8 mouse cellular contexts compared by ENCODE assay signal in genomic region chr7:117375886-117376309, GRCm38 (mm10). TPM values are rescaled to one million over a fixed set of nuclear protein-coding genes. Genes with fewer than 3 reads are reported as not detected.
A peak's percentile ranks its signal among the peaks of the same experiment; 100 is the strongest.
DNase-seq lines count a peak whose midpoint lies in the region; ATAC-seq lines count a peak whose summit lies in the region.

No protein-coding gene starts in this region.

- no peaks in the 10 kb centered on the region for H3K27me3 ChIP-seq in forebrain, embryonic 11.5 days (ENCODE audit: control insufficient read depth, insufficient read depth, low read length)
- no peaks in the 10 kb centered on the region for H3K27me3 ChIP-seq in forebrain, embryonic 16.5 days (replicated peaks; ENCODE audit: control insufficient read depth, insufficient read depth, low read length)

- ATAC-seq in forebrain, embryonic 11.5 days (replicated peaks; ENCODE audit: low FRiP score), result no peak
- no peak for ATAC-seq in forebrain, embryonic 16.5 days

- H3K27ac ChIP-seq in forebrain, embryonic 11.5 days (ENCODE audit: low read depth, low read length), result no peak overlapping the region
- H3K27ac ChIP-seq in forebrain, embryonic 16.5 days (ENCODE audit: low read length), result no peak overlapping the region

- no peak overlapping the region for H3K4me2 ChIP-seq in forebrain, embryonic 11.5 days (ENCODE audit: low read depth, low read length, severe bottlenecking)
- no peak overlapping the region for H3K4me2 ChIP-seq in forebrain, embryonic 16.5 days (ENCODE audit: low read length)

- no peaks in the 10 kb centered on the region for H3K36me3 ChIP-seq in forebrain, embryonic 11.5 days (ENCODE audit: control insufficient read depth, insufficient read depth, low read length)
- H3K36me3 ChIP-seq in forebrain, embryonic 16.5 days (ENCODE audit: control insufficient read depth, insufficient read depth), result no peaks in the 10 kb centered on the region

- no peak overlapping the region for H3K4me3 ChIP-seq in forebrain, embryonic 11.5 days (ENCODE audit: low read depth, low read length)
- no peak overlapping the region for H3K4me3 ChIP-seq in forebrain, embryonic 16.5 days (replicated peaks; ENCODE audit: low read length)

- 0 out of 2 replicates have a peak, but pooled peaks cover 1% of the 10 kb centered on the region for H3K4me1 ChIP-seq in forebrain, embryonic 11.5 days (replicated peaks; ENCODE audit: control insufficient read depth, insufficient read depth, low read length)
- H3K4me1 ChIP-seq in forebrain, embryonic 16.5 days (replicated peaks; ENCODE audit: control insufficient read depth, insufficient read depth, low read length), result peaks cover 6% of the 10 kb centered on the region

- DNase-seq in forebrain, embryonic 11.5 days (ENCODE audit: low spot score), result peak; percentile 69
- DNase-seq in 3134 (ENCODE audit: extremely low read depth, insufficient read length, low spot score), result peak; percentile 14
- peak; percentile 58 to 66 for DNase-seq in adrenal gland, adult 18-20 months (ENCODE audit: low spot score in 2 of 2)
- peak; percentile 52 for DNase-seq in forelimb bud, embryonic 11.5 days (ENCODE audit: low read depth, low spot score)
- DNase-seq in layer of hippocampus, adult 11-12 months (ENCODE audit: low spot score), result peak; percentile 82
- DNase-seq in lung, postnatal 36 days, result peak; percentile 86
- DNase-seq in spleen, postnatal 14 days (ENCODE audit: low spot score in 2 of 2), result peak; percentile 17 to 48

- no peaks in the 10 kb centered on the region for H3K9me3 ChIP-seq in forebrain, embryonic 11.5 days (ENCODE audit: control insufficient read depth, low read length)
- H3K9me3 ChIP-seq in forebrain, embryonic 16.5 days (ENCODE audit: control insufficient read depth, low read length), result no peaks in the 10 kb centered on the region

- H3K9ac ChIP-seq in forebrain, embryonic 11.5 days (ENCODE audit: low read length), result no peak overlapping the region
- H3K9ac ChIP-seq in forebrain, embryonic 16.5 days (replicated peaks; ENCODE audit: low read depth, low read length), result no peak overlapping the region

- 36% methylated on average over 9 of the region's 9 CpGs for WGBS in forebrain, embryonic 11.5 days
- 37% methylated on average over 9 of the region's 9 CpGs for WGBS in forebrain, embryonic 16.5 days

RNA-seq across cellular contexts. Expression of gene Xylt1, which starts 4.9 kb away (rescaled TPM):
- 4.6 TPM in 2 replicates for polyA plus RNA-seq in forebrain, embryonic 11.5 days (2014; fragmentation: Nextera tagmentation; extraction: Ambion mirVana)
- 2.4 and 2.6 TPM in 2 replicates for polyA plus RNA-seq in forebrain, embryonic 16.5 days (2015; fragmentation: Nextera tagmentation; extraction: Ambion mirVana)
- total RNA-seq in adrenal gland, adult 18-20 months (2021), result 1 to 10 TPM; 6.0 to 6.2 TPM

Comparison
In these comparisons a context has a peak if more than half of its experiments do, and no peak if none do; other contexts are left out.
1. DNase-seq: peak in every context shown above with its lines; median percentile 86 in lung, postnatal 36 days; 82 in layer of hippocampus, adult 11-12 months; 69 in forebrain, embryonic 11.5 days; 62 in adrenal gland, adult 18-20 months; 52 in forelimb bud, embryonic 11.5 days; 32 in spleen, postnatal 14 days; 14 in 3134.